Mouse (Mus musculus) spleen, postnatal 4 days (tissue): ENCODE results near the gene Ogfr.

Source experiments
- DNase-seq, 2 experiments: peaks; one replicate each; pipeline ENCODE4 v3.0.0; 2022; ENCODE audit warnings: low spot score in 2 of 2

Ogfr gene

DNA sequence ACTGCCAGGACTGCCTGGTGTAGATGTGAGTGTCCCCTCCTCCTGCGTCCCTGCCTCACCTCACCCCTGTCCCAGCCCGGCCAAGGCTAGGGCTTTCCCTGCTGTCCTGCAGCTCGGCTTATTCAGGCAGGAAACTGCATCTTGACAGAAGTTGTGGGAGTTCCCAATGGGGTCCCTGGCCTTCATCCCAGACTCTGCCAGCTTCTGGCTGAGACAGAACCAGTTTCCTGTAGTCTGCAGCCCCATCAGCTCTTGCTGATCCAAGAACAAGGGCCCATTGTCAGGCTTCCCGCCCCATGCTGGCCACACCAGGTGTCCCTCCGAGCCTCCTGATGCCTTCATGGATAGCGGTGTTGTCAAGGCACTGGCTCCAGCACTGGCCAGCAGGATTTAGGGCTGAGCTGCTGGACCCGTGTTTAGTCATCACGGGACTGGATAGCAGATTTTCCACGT is 11.6 kb downstream of the Ogfr start:
- DNase-seq = no peak

DNA sequence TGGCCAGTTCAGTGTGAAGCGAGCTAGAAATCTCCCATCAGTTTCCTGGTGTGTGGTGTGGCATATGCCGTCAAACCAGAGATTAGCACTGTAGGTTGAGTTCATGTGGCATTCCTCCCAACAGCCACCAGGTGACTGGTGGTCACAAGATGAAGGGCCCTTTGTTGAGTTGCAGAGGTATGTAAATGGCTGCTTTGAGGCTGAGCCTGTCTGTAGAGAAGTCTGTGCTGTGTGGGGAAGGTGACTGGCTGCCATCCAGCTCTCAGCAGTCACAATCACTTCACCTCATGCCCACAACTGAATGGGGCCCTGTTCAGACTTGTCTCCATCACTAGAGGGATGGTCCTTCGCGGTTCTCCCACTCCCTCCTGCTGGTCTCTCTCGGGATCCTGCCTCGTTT is 15.7 kb downstream of the Ogfr start:
- DNase-seq = no peak

DNA sequence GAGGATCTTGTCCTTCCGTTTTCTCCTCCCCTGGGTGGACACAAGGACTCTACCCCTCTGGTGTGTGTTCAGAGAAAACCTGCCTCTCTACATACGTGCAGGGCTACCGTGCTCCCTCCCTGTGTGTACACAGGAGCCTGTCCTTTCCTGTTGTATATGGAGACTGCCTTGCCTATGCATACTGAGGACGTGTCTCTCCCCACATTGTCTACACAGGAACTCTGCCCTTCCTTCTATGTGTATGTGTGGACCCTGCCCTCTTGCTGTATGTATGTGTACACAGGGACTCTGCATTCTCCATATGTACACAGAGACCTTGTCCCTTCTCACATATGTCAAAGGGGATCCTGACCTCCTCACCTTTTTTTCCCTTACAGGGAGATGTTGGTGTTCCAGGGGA is 21.2 kb downstream of the Ogfr start:
- DNase-seq = no peak

DNA sequence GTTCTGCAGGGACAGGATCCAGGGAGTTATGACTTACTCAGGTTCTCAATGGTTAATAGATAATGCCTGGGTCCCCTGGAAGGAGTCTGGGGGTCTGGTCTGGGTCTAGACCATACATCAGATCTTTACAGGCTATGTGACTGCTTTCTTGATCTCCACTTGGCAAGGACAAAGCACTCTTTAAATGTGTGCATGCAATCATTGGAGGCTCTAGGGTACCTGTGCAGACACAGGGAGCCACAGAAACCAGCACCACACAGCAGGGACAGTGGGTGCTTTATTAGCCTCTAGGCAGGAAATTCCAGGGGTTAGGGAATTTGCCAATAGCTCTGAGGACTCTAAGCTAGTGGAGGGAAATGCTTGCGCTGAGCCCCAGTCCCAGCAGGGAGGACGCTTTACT is 22.8 kb downstream of the Ogfr start:
- no peak for DNase-seq

DNA sequence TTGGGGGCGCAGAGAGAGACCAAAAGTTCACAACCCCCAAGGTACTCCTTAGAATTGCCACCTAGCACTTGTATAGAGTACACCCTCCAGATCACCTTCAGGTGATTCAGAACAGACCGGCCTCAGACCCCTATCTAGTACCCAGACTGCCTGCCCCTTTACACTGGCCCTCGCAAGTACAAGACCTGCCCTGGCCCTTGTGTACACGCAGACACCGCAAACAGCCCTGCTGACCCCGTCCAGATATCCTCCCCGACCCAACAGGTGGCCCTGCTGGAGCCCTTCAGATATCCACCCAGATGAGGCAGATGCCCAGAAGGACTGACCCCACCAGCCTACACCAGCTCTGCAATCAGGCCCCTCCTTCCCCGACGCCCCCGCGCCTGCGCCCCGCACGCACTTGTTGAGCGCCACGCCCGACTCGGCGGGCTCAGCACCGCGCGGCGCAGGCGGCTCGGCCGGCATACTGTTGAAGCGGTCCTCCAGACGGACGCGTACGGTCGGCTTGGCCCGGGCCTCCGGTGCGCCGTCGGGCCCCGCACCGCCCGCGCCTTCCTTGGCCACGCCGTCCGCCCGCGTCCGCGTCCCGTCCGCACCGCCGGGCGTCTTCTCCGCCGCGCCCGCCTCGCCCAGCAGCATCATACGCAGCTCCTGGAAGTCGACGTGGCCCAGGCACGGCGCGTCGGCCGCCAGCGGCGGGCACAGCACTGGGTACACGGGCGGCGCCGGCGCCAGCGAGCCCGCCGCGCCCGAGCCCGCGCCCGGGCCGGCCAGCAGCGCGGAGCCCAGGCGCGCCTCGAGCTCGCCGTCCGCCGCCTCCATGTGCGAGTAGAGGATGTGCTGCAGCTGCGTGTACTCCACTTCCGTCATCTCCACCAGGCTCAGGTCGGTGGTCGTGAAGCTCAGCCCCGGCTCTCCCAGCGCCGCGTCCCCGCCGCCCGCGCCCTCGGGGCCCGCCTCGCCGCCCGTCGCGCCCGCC is 52.8 kb downstream of the Ogfr start:
- DNase-seq = no peak

DNA sequence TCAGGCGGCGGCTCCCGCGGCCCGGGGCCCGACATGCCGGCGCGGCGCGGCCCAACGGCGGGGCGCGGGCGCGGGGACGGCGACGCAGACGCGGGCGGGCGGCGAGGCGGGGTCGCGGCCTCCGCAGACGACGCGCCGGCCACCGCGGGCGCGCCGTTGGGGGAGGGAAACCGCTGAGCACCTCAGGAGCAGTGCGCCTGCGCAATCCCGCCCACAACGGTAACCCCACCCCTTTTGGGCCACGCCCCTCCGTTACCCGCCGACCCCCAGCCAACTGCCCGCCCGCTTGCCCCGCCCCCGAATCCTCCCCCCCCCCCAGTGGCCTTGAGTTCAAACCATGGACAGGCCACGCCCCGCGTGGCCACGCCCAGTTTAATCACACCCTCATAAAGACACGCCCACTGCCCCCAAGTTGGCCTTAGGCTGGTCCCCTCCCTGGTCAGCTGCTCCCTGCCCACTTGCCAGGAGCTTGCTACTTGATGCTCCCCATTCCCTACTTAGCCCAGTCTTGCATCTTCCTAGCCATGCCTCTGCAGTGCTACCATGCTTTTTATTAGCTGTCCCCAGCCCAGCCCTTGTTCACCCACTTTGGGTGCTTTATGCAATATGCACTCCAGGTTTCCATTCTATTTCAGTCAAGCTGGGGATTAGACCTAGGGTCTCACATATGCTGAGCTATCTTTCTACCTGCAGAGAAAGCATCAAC is 53.7 kb downstream of the Ogfr start, which contains the start of gene Tcfl5:
Gene Tcfl5 (minus strand): TSS at position 154 of the 706 bp plus-strand sequence.
- DNase-seq = no peak

DNA sequence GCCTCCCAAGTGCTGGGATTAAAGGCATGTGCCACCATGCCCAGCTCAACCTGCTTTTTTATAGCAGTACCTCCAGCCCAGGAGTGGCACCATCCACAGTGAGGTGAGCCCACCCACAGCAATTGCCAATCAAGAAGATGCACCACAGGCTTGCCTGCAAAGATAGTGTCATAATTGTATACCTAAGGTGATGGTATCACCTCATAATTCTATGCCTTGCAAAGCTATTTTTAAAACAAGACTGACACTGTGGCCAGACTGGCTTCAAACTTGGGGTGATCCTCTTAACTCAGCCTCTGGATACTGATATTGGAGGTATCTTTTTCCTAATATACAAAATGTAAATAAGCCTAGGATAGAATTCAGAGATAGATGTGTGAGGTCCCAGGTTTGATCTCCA is 54.6 kb downstream of the Ogfr start:
- DNase-seq = no peak
